Mouse (Mus musculus): ENCODE data around the gene Tapbp.
A peak's percentile ranks its signal among the peaks of the same experiment; 100 is the strongest.

Tapbp gene

GRCm38 (mm10) chr17:33924577-33925283 lies 9.0 kb downstream of the Tapbp start:
- DNase-seq = no peak

- no peak for DNase-seq
These were observed 9.9 kb downstream of the Tapbp start for GRCm38 (mm10) chr17:33925406-33926116.

GRCm38 (mm10) chr17:33926207-33926932 lies 10.7 kb downstream of the Tapbp start:
- no peak for DNase-seq

- DNase-seq = no peak
These were observed 12.7 kb downstream of the Tapbp start for GRCm38 (mm10) chr17:33928251-33928947.

DNA sequence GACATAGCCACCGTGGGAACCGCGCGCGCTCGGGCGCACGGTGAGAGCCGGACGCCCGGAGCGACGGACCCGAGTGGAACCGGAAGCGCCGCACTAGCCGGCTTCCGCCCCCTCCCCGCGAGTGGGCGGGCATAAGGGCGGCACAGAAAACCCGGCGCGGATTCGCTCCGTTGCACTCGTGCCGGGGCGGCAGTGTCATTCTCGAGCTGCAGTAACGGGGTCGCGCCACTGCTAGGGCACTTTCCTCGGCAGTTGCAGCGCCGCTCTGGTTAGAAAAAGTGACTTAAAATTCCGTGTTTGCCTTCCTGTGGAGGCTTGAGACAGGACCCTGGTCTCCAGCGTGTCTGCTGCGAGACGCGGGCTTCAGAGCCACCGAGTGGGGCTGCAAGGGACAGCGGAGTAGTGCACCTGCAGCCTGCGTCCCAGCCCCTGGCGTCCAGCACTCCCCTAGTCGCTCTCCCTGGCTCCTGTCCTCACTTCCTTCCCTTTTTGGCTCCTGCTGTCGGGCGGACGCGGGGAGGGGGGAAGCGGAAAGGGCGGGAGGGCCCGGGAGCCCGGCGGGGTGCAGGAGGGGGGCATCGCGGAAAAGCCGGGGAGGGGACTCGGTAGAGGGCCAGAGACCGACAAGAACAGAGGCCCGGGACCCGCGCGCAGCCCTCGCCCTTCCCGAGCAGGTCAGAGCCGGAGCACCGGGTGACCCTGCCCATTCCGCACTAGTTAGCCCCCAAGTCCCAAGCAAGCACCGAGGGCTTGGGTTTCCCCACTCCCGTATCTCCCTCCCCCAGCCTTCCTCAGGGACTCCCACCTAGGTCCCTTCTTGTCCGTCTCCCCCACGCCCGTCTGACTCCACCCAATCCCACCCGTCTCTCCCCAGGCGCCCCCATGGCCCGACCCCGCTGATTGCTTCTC lies 13.9 kb downstream of the Tapbp start, which contains the start of gene Rgl2:
Gene Rgl2, plus strand, starts transcription at position 173 of the 909 bp plus-strand sequence.
- peak; percentile 95 for DNase-seq

- DNase-seq = peak; percentile 71
These were observed 14.8 kb downstream of the Tapbp start for GRCm38 (mm10) chr17:33930280-33931158.

- DNase-seq = no peak
These were observed 15.6 kb downstream of the Tapbp start for GRCm38 (mm10) chr17:33931159-33931866.

GRCm38 (mm10) chr17:33931947-33932346 lies 16.2 kb downstream of the Tapbp start:
- no peak for DNase-seq

- no peak for DNase-seq
These were observed 16.7 kb downstream of the Tapbp start for GRCm38 (mm10) chr17:33932448-33932847.

GRCm38 (mm10) chr17:33932970-33933369 lies 17.3 kb downstream of the Tapbp start:
- no peak for DNase-seq

DNA sequence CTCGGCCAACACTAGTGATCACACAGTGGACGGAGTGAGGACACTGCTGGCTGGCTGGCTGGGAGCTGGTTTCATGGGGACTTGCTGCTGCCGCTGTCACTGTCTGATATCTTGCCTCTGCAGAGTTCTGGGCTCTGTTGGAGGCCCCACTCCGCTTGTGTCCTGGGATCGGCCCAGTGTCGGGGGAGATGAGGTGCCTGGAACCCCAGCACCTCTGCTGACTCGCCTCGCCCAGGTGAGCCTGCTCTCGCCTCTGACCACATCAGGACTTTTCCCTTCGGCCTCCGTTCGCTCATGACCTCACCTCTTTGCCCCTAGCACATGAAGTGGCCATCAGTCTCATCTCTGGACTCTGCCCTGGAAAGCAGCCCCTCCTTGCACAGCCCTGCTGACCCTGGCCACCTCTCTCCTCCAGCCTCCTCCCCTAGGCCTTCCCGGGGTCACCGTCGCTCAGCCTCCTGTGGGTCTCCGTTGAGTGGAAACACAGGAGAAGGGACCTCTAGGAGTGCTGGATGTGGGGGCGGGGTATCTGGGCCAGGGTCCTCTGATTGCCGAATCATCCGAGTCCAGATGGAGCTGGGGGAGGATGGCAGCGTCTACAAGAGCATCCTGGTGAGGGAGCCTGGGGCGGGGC lies 19.8 kb downstream of the Tapbp start:
- no peak for DNase-seq

GRCm38 (mm10) chr17:33936993-33937392 lies 21.3 kb downstream of the Tapbp start:
- no peak for DNase-seq

DNA sequence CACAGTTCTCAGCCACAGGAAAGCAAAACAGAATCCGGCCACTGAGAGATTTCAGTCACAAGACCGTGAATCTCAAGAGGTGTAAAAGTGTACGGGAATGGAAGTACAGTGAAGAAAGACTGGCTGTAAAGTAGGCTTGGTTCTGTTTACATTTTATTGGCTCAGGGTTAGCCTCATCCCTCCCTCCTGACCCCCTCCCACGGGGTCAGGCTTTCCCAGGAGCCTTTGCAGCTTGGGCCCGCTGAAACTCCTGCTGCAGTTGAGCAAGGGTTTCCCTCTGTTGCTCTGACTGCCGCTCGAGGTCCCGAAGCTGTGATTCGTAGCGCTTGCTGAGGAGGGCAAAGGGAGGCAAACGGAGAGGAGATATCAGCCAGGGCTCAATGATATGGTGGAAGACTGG lies 23.1 kb downstream of the Tapbp start:
- DNase-seq = no peak

GRCm38 (mm10) chr17:33940206-33940805 lies 24.6 kb downstream of the Tapbp start, which contains the start of the genes Pfdn6 and Wdr46:
TSS of gene Pfdn6 (minus strand) at chr17:33940343.
TSS of gene Wdr46 (plus strand) at chr17:33940660.
- peak; percentile 83 for DNase-seq

- no peak for DNase-seq
These were observed 25.3 kb downstream of the Tapbp start for GRCm38 (mm10) chr17:33940981-33941380.

DNA sequence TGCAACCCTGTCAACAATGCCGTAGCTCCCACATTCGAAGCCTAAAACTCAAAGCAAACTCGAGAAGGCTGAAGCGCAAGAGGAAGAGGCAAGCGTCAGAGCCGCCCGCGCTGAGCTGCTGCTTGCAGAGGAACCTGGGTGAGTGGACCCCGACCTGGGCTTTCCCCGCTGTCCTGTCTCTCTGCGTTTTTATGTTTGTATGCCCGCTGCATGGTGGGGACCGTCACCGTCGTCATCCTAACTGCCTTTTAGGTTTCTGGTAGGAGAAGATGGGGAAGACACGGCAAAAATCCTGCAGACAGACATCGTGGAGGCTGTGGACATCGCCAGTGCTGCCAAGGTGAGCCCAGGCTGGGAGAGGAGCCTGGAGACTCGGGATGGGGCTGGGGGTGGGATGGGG lies 25.7 kb downstream of the Tapbp start:
- no peak for DNase-seq

GRCm38 (mm10) chr17:33943454-33943853 lies 27.8 kb downstream of the Tapbp start:
- no peak for DNase-seq

DNA sequence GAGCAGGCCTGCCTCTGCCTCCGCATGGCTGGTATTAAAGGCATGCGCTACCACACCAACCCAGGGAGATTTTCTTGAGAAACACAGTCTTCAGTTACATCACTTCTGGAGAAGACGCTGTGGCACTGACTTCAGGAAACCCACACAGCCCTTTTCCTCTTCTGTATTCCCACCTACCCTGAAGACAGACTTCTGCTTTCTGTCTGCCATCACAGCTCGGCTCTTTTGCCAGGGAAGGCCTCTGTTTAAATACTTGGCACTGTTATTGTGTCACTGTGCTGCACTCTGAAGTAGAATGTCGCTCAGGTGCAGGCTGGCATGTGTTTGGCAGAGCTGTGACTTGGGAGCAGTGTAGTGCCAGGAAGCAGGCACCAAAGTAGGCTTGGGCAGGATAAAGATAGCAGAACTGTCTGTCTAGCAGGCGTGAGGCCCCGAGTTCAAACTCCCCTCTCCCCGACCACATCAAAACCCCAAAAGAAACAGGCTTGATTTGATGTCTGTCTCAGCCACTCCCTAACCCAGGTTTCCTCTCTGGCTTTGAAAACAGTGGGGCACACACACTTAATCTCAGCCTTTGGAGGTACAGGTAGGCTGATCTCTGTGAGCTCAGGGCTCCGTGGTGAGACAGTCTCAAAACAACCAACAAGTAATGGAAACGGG lies 31.9 kb downstream of the Tapbp start:
- DNase-seq = no peak
